Mouse (Mus musculus): ENCODE measurements around the gene Lilr4b.
"Not testable (repeated sequence)": the region's sequence is repeated elsewhere in the genome, so short reads cannot be mapped to it uniquely, and the experiment has no call there.

Lilr4b gene

GRCm38 (mm10) chr10:51480397-51480796 is at the start of gene Lilr4b, which contains the start of gene Gm49339:
Gene Lilr4b (plus strand): TSS chr10:51480632.
Gene Gm49339 (plus strand): TSS chr10:51480612.
- DNase-seq (ENCODE audit: inconsistent ontology term): not testable (repeated sequence)

DNA sequence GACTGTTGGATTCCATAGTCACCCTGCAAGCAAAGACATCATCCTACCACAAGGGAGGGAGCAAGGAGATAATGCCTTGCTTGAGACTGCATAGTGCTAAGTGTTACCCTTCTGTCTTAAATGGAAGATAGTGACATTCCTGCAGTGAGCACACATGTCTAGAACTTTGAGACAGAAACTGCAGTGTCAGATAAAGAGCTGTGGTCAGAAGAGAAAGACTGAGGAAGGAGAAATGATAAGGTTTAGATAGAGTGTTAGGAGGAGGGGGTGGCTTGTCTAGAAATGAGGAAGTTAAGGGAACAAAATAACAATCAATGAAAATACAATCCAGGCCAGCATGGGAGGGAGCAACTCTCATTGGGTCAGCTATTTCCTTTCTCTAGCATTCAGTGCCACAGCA is 47.5 kb upstream of the Lilr4b start:
- no peak for DNase-seq (ENCODE audit: inconsistent ontology term)

DNA sequence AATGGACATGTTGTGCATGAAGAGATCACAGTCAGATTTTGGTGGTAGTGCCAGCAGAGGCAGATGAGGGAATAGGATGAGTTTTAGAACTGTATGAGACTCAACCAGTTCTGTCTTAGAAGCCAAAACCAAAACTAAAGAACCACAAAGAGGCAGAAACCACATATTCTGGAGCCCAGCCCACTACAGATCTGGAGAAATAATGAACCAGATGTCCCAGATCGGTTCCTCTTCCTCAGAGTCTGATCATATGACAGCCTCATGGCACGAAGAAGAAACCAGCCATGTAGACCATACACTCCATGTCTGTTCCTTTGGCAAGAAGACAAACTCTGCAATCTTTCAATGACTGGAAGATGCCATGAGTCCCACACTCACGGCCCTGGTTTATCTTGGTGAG is 44.7 kb upstream of the Lilr4b start:
- DNase-seq (ENCODE audit: inconsistent ontology term): no peak

DNA sequence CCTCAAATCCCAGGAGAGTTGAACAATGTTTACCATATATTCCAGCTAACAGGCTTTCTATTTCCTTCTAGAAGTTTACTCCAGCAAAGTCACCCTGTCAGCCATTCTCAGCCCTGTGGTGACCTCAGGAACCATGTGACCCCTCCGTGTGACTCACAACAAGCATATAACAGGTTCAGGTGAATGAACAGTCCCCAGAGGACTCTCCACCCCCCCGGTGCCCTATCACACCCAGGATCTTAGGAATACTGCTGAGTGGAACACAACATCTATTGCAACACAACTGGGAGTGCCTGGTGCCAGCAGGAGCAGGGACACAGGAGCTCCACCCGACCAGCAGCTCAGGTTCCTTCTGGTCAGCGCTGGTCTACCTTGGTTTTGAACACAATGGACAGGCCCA is 28.8 kb upstream of the Lilr4b start:
- no peak for DNase-seq (ENCODE audit: inconsistent ontology term)

GRCm38 (mm10) chr10:51453616-51454298 is 26.7 kb upstream of the Lilr4b start:
- DNase-seq (ENCODE audit: inconsistent ontology term): no peak

DNA sequence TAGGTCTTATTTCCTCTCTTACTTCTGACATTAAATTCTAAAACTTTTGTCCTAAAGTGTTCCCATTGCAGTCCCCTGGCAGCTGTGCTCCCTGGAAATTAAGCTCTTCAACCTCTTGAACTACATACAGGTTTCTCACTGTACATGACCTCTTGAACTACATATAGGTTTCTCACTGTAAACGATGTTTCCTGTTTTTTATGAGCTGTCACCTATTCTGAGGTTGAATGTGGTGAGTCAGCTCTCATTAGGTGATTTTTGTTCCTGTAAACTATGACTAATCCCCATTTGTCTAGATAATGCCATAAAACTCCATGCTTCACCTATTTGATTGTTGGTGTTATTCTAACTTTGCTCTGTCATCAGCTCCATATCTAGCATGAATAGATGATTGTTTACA is 26.1 kb upstream of the Lilr4b start:
- no peak for DNase-seq (ENCODE audit: inconsistent ontology term)

DNA sequence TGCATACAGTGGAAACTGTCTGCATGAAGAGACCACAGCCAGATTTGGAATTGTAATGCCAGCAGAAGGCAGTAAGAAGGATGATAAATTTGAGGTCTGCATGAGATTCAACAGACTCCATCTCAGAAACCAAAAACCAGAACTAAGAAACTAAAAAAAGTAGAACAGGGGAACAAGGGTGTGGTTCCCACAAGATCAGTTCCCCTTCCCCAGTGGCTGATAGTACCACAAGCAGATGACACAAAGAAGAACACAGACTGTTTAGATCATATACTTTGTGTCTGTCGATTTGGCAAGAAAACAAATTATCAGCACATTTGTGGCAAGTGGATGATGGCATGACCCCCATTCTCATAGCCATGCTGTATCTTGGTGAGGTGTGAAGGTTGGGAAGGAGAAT is 24.7 kb upstream of the Lilr4b start:
- DNase-seq (ENCODE audit: inconsistent ontology term): no peak

DNA sequence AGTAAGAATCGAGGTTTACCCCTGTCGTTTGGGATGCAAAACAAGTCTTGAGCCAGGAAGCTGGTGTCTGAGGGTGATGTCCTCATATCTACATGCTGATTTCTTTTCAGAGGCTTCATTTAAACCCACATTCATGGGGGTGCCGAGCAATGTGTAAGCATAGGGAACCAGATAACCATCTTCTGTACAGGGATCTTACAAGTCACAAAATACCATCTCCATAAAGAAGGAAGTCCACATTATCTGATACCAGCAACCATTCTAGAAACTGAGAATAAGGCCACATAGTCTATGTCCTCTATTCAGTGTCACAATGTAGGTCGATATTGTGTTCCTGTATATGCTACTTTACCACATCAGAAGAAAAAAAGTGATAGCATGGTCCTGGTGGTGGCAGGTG is 24.1 kb upstream of the Lilr4b start:
- no peak for DNase-seq (ENCODE audit: inconsistent ontology term)

GRCm38 (mm10) chr10:51463800-51464199 is 16.6 kb upstream of the Lilr4b start:
- not testable (repeated sequence) for DNase-seq (ENCODE audit: inconsistent ontology term)

DNA sequence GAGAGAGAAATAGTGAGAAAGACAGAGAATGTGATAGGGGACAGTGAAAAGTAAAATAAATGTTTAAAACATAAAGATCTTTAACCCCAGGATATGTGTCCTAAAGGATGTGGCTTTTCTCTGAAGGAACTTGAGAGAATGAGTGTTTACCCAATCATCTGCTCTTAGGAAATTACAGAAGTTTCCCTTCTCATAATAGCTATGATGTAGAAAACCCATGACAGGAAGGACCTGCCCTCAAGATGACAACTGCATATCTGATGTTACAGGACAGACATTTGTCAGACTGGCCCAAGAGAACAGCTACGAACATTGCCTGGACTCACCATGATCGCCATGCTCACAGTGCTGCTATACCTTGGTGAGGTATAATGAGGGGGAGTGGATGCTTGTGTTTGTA is 10.3 kb downstream of the Lilr4b start, which contains the start of gene Lilrb4a:
Gene Lilrb4a, plus strand, starts transcription at position 266 of the 400 bp plus-strand sequence.
- DNase-seq (ENCODE audit: inconsistent ontology term): not testable (repeated sequence)

- DNase-seq (ENCODE audit: inconsistent ontology term): no peak
Measured at GRCm38 (mm10) chr10:51520021-51520420, 39.6 kb downstream of the Lilr4b start.

DNA sequence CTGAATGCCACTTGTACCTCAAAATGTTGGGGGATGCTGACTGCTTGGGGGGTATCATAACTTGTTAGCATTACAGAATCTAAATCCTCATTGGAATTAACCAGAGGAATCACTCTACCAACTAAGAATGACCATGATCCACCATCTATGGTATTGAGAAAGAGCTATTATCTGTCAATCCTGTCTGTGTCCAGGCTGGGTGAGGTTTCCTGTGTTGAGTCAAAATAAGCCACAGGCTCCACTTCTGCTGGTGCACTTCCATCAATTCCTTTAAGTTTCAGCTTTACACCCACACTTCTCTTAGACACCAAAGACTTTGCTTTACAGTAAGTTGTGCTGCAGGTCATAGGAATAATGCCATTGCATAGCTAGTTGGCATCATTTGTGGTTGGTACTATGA is 41.0 kb downstream of the Lilr4b start:
- DNase-seq (ENCODE audit: inconsistent ontology term): no peak

DNA sequence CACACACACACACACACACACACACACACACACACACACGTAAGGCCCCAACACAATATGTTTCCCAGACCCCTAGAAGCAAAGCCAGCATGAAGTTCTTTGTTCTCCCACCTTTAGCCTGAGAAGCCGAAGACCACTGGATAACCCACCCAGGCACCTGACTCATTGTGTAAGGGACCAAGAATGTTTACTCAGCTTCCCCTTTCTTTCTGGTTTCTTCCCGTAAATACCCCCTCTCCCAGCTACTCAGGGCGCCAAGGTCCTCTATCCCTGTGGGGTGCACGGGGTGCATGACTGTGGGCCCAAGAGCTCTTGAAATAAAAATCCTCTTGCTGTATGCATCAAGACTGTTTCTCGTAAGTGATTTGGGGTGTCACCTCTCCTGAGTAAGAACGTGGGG is 45.7 kb downstream of the Lilr4b start:
- no peak for DNase-seq (ENCODE audit: inconsistent ontology term)

GRCm38 (mm10) chr10:51526633-51527032 is 46.2 kb downstream of the Lilr4b start:
- no peak for DNase-seq (ENCODE audit: inconsistent ontology term)

DNA sequence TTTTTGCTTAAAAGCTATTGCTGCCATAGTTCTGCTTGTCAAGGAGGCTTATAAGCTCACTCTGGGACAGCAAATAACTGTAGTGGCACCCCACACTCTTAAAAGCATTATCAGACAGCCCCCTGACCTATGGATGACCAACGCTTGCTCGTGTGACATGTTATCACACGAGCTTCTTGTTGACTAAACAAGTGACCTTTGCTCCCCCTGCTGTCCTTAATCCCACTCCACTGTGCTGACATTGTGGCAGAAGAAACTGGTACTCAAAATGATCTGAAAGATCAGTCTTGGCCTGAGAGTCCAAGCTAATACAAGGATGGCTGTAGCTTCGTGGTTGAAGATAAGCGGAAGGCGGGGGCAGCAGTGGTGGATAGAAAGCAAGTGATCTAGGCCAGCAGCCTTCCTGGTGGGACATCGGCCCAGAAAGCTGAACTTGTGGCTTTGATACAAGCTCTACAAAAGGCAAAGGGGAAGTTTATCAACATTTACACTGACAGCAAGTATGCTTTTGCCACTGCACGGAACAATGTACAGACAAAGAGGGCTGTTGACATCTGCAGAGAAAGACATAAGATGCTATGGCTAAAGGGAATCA is 48.5 kb downstream of the Lilr4b start:
- DNase-seq (ENCODE audit: inconsistent ontology term): no peak

- no peak for DNase-seq (ENCODE audit: inconsistent ontology term)
Measured at GRCm38 (mm10) chr10:51529497-51529896, 49.1 kb downstream of the Lilr4b start.

GRCm38 (mm10) chr10:51530813-51531212 is 50.4 kb downstream of the Lilr4b start:
- DNase-seq (ENCODE audit: inconsistent ontology term): no peak

All from Muller cell, postnatal 12 days (primary cell).